Mouse (Mus musculus): ENCODE data around the gene Gucd1.
"Not testable (repeated sequence)": the region's sequence is repeated elsewhere in the genome, so short reads cannot be mapped to it uniquely, and the experiment has no call there.

Gene Gucd1

GRCm38 (mm10) chr10:75517758-75518143 lies at the start of gene Gucd1:
Gene Gucd1 (minus strand): TSS chr10:75517972.
- in situ Hi-C loops (cut with MboI), result no loop called here

GRCm38 (mm10) chr10:75566765-75567164 lies 49.0 kb upstream of the Gucd1 start:
- in situ Hi-C loops (cut with MboI), result not testable (repeated sequence)

GRCm38 (mm10) chr10:75566321-75566720 lies 48.5 kb upstream of the Gucd1 start:
- in situ Hi-C loops (cut with MboI), result no loop called here

- in situ Hi-C loops (cut with MboI), result no loop called here
These were observed 48.1 kb upstream of the Gucd1 start for GRCm38 (mm10) chr10:75565906-75566305.

- in situ Hi-C loops (cut with MboI), result no loop called here
These were observed 47.7 kb upstream of the Gucd1 start for GRCm38 (mm10) chr10:75565436-75565835.

GRCm38 (mm10) chr10:75564687-75565265 lies 47.0 kb upstream of the Gucd1 start:
- in situ Hi-C loops (cut with MboI), result no loop called here

GRCm38 (mm10) chr10:75562596-75562995 lies 44.8 kb upstream of the Gucd1 start:
- in situ Hi-C loops (cut with MboI), result no loop called here

- in situ Hi-C loops (cut with MboI), result no loop called here
These were observed 43.4 kb upstream of the Gucd1 start, which contains the start of gene Ggt1 for GRCm38 (mm10) chr10:75561071-75561654. Gene Ggt1 (plus strand): TSS chr10:75561604.

- in situ Hi-C loops (cut with MboI), result no loop called here
These were observed 42.8 kb upstream of the Gucd1 start for GRCm38 (mm10) chr10:75560549-75560899.

- in situ Hi-C loops (cut with MboI), result no loop called here
These were observed 42.1 kb upstream of the Gucd1 start, which contains the start of gene Lrrc75b for GRCm38 (mm10) chr10:75559676-75560548. Gene Lrrc75b (minus strand): TSS chr10:75560330.

GRCm38 (mm10) chr10:75559041-75559675 lies 41.4 kb upstream of the Gucd1 start:
- in situ Hi-C loops (cut with MboI), result no loop called here

- in situ Hi-C loops (cut with MboI), result no loop called here
These were observed 40.7 kb upstream of the Gucd1 start for GRCm38 (mm10) chr10:75558515-75558914.

GRCm38 (mm10) chr10:75556026-75556425 lies 38.3 kb upstream of the Gucd1 start:
- in situ Hi-C loops (cut with MboI), result no loop called here

GRCm38 (mm10) chr10:75555557-75555956 lies 37.8 kb upstream of the Gucd1 start:
- in situ Hi-C loops (cut with MboI), result no loop called here

- in situ Hi-C loops (cut with MboI), result no loop called here
These were observed 36.3 kb upstream of the Gucd1 start for GRCm38 (mm10) chr10:75554090-75554489.

- in situ Hi-C loops (cut with MboI), result no loop called here
These were observed 35.1 kb upstream of the Gucd1 start for GRCm38 (mm10) chr10:75552701-75553450.

GRCm38 (mm10) chr10:75552106-75552505 lies 34.3 kb upstream of the Gucd1 start:
- in situ Hi-C loops (cut with MboI), result no loop called here

- in situ Hi-C loops (cut with MboI), result no loop called here
These were observed 33.4 kb upstream of the Gucd1 start for GRCm38 (mm10) chr10:75551175-75551574.

- in situ Hi-C loops (cut with MboI), result no loop called here
These were observed 32.1 kb upstream of the Gucd1 start for GRCm38 (mm10) chr10:75549886-75550285.

GRCm38 (mm10) chr10:75548486-75548885 lies 30.7 kb upstream of the Gucd1 start:
- in situ Hi-C loops (cut with MboI), result no loop called here

- in situ Hi-C loops (cut with MboI), result no loop called here
These were observed 30.1 kb upstream of the Gucd1 start for GRCm38 (mm10) chr10:75547901-75548300.

- in situ Hi-C loops (cut with MboI), result no loop called here
These were observed 18.4 kb upstream of the Gucd1 start for GRCm38 (mm10) chr10:75536123-75536522.
